Mouse (Mus musculus): ENCODE data around the gene Trim46.
A peak's percentile ranks its signal among the peaks of the same experiment; 100 is the strongest.

The Trim46 gene

DNA sequence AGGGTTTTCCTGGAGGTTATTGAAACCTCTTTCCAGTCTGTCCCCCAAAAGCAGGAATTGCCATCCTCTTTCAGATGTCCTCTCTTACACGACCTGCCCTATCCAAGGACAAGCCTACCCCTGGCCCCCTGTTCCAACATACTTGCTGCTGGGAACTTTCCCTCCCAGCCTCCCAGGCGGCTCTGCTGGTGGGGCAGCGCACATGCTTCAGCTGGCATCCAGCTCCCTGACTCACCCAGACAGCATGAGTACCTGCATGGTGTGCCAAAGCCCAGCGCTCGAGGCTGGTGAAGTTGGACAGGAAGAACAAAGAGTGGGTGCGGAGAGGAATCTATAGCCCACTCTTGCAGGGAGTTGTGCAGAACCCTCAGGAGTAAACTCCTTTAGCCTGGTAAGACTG lies 24.8 kb upstream of the Trim46 start:
- peak; percentile 50 to 66 for DNase-seq

DNA sequence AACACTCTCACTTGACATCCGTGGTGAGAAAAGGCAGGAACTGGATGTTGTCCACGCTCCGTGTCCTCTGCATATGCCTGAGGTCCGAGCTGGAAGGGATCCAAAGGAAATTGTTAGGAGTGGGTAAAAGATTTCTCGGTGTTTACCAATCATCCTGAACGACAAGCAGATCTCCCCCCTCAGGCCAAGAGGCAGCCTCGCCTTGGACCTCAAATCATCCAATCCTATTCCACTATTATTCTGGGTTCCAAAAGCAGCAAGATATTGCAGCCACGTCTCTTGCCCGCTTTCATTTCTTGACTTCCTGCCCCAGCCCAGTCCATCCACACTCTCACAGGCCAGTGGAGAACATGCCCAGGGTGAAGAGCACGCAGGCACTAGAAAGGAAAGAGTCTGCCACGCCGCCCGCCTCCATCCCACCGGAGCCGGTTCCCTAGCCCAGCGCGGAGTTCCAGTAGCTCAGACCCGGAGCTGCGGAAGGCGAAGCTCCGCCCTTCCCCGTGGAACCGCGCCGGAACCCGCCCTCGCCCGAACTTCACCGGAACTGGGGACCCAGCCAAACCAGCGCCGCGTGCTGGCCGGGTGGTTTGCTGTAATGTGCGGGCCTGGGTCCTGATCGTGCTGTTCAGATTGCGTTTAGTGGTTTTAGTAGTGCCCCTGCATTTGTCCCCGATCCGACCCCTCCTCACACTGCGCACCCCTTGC lies 24.1 kb upstream of the Trim46 start, which contains the start of gene Slc50a1:
Slc50a1 (minus strand) TSS at position 520 of the 705 bp plus-strand sequence.
- peak; percentile 90 to 92 for DNase-seq

- no peak for DNase-seq
Observed at GRCm38 (mm10) chr3:89268916-89269315, 22.8 kb upstream of the Trim46 start.

GRCm38 (mm10) chr3:89266439-89266893 lies 20.4 kb upstream of the Trim46 start:
- peak; percentile 80 to 86 for DNase-seq

DNA sequence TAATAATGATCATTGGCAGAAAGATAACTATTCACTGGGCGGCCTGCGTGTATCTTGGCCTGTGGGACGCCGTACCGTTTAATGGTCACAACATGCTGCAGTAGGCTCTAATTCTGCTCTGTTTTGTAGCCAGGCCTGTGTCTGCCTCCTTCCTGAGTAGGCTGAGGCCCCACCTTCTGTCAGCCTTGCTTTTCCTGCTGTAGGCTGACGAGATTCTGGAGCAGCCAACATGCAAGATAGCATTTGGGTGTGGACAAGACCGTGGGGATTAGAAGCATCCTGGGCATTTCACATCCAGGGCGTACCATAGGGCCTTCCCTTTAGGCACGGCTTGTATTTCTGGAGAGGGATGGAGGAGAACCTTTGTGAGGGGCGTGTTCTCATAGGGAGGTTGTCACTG lies 16.3 kb upstream of the Trim46 start:
- DNase-seq = peak in 1 of 2 experiments; percentile 37

DNA sequence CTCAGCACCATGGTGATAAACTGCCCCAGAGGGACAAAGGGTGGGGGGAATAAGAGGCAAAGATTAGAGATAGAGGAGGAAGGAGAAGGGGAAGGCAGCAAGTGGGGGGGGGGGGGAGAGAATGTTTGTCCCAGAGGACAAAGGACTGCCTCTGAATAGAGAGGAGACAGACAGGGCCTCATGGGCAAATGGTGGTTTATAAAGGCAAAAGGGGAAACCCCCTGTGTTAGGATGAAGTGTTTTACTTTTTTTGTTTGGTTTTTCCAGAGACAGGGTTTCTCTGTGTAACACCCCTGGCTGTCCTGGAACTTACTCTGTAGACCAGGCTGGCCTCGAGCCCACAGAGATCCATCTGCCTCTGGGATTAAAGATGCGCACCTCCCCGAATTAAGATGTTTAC lies 14.1 kb upstream of the Trim46 start:
- DNase-seq = no peak

DNA sequence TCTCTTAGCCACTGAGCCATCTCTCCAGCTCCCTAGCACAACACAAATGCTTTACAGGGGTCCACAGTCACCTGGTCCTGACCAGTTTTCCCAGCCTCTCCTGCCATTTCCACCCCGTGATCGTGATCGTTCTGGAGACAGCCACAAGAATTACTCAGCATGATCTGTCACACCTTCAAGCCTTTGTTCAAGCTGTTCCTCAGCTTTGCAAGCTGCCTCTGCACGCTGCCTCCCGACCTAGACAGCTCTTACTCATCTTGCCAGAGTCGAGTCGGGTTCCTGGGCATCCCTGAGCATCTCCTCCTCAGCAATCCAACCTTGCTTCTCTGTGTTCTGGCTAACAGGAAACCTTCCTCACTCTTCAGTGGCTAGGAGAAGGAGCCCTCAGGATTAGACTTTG lies 13.0 kb upstream of the Trim46 start, which contains the start of gene Dpm3:
Dpm3 (plus strand) TSS at position 283 of the 400 bp plus-strand sequence.
- DNase-seq = no peak

DNA sequence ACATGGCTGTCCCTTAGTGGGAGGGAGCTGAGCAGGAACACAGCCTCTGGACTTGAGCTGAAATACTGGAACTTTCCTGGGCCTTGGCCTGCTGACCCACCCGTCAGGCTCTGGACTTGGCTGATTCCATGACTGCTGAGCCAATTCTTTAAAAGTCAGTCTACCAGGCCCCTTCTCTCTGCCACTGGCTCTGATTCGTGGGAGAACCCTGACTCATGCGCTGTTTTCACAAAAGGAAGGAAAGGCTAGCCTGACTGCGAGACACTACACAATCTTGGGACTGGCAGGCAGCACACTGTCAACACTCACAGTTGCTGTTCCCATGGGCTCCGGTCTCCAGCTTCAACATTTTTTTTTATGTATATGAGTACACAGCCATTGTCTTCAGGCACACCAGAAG lies 10.1 kb upstream of the Trim46 start:
- DNase-seq = no peak

- no peak for DNase-seq
Observed at GRCm38 (mm10) chr3:89254994-89255393, 8.9 kb upstream of the Trim46 start.

- DNase-seq = peak; percentile 74 to 84
Observed at GRCm38 (mm10) chr3:89251365-89251895, 5.3 kb upstream of the Trim46 start.

GRCm38 (mm10) chr3:89250435-89251040 lies 4.4 kb upstream of the Trim46 start:
- DNase-seq = peak; percentile 80 to 86

- no peak for DNase-seq
Observed at GRCm38 (mm10) chr3:89247466-89247865, 1.4 kb upstream of the Trim46 start.

DNA sequence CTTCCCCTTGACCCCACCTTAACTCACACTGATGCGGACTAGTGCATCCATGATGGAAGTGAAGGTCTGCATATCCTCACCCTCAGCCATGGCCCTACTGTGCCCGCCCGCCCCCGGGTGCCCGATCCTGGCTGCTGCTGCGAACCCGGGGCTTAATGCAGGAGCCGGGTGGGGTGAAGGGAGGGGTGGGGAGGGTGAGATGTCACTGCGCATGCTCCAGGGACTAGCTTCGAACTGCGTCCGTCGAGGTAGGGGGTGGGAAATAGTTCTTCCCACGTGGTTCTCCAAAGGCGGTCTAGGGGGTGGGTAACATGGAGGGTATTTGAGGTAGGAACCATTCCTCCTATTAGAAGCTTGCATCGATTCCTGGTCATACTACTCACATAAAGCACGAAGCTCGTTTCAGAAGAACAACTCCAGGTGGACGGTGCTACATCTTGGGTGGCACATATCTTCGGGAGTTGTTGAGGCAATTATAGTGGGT lies 379 bp downstream of the Trim46 start, which contains the start of gene Krtcap2:
Krtcap2 (plus strand) TSS at position 279 of the 484 bp plus-strand sequence.
- DNase-seq = peak; percentile 46 to 61

DNA sequence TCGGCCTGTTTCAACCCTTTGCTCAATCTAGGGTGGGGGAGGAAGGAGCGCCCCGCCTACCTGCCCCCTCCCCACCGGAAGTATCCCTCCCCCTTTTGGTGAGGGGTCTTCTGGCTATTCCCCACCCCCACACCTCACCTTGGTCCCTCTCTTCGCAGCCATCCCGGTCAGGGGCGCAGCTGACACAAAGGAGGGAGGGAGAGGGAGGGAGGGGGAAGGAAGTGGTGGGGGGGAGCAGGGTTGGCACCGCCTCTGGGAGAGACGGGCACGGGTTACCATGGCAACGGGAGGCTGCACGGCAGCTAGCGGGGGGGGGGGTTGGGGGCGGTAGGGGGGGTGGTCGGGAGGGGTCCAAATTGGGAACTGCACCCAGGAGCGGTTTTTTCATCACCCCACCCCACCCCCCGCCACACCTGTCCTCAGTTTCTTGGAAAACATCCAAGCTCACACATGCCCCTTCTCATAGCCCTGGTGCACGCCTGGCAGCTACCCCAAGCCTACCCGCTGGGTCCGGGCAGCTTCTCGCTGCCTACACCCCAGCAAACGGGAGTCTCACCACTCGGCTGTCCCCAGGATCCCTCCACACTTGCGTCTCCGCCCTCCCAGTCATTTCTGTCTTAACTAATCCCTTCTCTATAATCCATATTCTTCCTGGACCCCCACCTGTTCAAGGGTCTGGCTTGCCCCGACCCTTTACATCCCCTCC lies 974 bp downstream of the Trim46 start:
- peak; percentile 62 to 72 for DNase-seq

DNA sequence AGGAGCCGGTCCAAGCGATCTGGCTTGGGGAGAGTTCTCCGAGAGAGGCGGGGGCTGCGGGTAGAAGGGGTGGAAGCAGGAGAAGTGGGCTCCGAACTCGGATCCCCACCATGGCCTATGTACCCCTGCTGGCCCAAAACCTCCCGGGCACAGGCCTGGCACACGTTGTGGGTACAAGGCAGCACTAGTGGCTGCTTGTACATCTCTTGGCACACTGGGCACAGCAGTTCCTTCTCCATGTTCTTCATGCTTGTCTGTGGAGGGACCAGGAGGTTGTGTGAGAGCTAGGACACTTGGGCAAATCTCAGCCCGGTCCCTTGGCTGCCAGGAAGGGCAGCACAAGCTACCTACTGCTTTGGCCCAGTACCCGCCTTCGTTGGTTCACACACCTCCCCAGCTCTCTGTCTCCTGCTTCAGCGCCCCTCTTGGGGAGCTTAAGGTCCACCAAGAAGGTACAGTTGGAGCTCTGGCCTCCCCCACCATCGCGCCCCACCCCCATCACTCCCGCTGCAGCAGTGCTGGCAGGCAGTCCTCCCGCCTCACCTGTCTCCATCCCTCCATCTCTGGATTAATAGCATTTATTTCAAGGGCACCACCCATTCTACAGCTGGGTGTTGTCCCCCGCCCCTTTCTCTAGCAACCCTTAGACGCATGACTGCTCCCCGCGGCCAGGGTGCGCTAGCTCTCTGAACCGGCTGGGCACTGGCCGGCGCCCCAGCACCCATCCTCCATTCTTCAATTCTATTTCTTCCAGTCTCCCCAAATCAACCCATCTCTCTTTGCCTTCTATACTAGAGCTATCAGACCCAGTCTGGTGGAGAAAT lies 1.7 kb downstream of the Trim46 start:
- DNase-seq = peak; percentile 63 to 72

- peak; percentile 70 to 82 for DNase-seq
Observed at GRCm38 (mm10) chr3:89243609-89244008, 2.5 kb downstream of the Trim46 start.

DNA sequence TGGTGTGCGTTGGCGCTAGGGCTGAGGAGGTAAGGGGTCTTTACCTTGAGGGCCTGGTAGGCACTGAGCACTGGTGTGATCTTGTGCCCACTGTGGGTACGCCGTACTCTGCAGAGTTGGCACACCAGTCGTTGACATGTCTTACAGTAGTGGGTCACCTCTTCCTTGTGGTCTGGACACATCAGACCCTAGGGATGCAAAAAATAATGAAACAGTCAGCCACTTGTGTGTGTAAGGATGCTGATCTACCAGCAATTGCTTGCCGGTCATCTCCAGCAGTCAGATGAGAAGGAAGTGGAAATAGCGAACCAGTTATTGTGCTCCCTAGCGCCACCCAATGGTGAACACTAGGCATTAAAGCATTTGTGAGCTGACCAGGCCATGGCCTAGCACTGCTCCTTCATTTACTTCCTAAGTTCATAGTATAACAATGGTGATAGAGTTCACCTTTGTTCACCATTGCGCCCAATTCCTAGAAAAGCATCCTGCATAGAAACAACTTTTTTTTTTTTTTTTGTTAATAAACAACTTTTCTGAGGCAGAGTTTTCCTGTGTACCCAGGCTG lies 3.7 kb downstream of the Trim46 start:
- DNase-seq = peak; percentile 76 to 84

- peak in 1 of 2 experiments; percentile 51 for DNase-seq
Observed at GRCm38 (mm10) chr3:89238494-89238893, 7.6 kb downstream of the Trim46 start.

DNA sequence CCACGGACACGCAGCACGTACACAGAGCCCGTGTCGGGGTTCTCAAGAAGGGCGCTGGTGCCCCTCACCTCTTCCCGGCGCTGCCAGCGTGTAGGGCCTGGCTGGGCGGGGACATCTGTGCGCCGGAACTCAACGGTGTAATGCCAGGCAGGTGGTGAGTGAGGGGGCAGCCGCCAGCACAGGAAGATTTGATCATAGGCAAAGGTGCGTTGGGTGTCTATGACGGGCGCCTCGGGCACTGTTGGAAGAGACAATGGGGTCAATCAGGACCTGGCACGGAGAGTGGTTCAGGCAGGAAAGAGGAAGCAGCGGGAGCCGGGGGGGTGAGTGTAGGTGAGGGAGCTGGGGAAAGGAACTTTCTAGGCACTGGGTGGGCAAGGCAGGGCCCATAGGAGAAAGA lies 8.4 kb downstream of the Trim46 start:
- DNase-seq = no peak

- no peak for DNase-seq
Observed at GRCm38 (mm10) chr3:89236516-89236915, 9.6 kb downstream of the Trim46 start.

GRCm38 (mm10) chr3:89233562-89234110 lies 12.5 kb downstream of the Trim46 start:
- DNase-seq = peak in 1 of 2 experiments; percentile 56
